Mouse (Mus musculus): ENCODE data around the gene Hsdl2. TPM values are rescaled to one million over a fixed set of nuclear protein-coding genes. Genes with fewer than 3 reads are reported as not detected.

The Hsdl2 gene
- polyA plus RNA-seq, 1 experiment from 2014 or later, result 17.5 TPM

DNA sequence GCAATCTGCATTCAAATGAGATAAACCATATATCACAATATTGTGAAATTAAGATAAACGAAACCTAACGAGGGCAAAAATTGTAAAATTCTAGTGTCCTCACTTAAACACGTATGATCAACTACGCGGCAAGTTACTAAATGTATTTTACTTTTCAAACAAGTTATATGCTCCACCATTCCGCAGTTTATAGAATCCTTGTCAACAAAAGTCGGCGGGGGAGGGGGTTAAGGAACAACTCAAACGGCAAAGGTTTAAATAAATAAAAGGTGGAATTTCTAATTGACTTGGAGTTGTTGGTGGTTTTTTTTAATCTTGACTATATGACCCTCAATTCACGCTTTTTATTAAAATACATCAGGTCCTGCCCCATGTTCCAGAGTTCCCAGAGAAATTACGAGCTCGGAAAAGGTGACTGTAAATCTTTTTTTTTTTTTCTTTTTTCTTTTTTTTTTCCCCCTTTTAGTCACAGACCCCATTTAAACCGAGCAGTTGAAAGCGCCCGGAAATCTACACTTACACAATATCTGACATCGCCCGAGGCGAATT, 33.3 kb upstream of the Hsdl2 start:
- no peak for ATAC-seq (replicated peaks; ENCODE audit: low FRiP score, low TSS enrichment, low read depth)
- H3K4me1 ChIP-seq (replicated peaks; ENCODE audit: control insufficient read depth, insufficient read depth, low read length), result peaks cover 16% of the 10 kb centered on the region
- H3K36me3 ChIP-seq (ENCODE audit: control insufficient read depth, insufficient read depth, low read length), result no peaks in the 10 kb centered on the region
- H3K4me3 ChIP-seq (ENCODE audit: low read depth, low read length), result peak overlapping the region; percentile 88
- no peak for DNase-seq (ENCODE audit: low spot score)
- no peaks in the 10 kb centered on the region for H3K27me3 ChIP-seq (replicated peaks; ENCODE audit: control insufficient read depth, insufficient read depth, low read length)
- H3K9ac ChIP-seq (ENCODE audit: low read length), result peak overlapping the region; percentile 94
- H3K4me2 ChIP-seq (ENCODE audit: low read length), result peak overlapping the region; percentile 94
- 3% methylated on average over 18 of the region's 18 CpGs for WGBS
- H3K27ac ChIP-seq (ENCODE audit: low read depth), result peak overlapping the region; percentile 96
- H3K9me3 ChIP-seq (ENCODE audit: control insufficient read depth, low read length), result no peaks in the 10 kb centered on the region

DNA sequence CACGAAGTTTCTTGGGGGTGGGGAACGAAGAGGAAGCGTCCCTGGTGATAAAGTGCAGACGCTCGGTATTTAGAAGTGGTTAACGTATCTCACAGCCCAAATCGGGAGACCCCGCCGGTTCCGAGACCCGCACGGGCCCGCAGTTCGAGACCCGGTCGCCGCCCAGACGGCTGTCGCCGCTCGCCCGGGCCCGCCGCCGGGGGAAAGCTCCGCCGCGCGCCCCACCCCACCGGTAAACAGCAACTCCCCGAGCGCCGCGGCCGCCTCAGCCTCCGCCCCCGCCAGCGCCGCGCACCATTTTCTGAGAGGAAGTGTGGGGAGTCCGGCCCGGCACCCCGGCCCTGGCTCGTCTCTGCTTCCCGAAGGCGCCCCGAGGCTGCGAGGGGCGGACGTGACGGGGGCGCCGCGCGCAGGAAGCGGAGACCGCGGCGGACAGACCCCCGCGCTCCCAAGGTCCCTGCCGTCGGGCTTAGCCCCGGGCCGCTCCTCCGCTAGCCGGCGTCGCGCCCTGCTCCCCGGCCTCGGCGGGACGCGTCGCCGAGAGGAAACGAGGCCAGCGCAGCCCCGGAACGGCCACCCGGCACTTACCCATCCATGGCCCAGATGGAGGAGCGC, 32.7 kb upstream of the Hsdl2 start:
- DNase-seq (ENCODE audit: low spot score) (peak; percentile 88), ATAC-seq (replicated peaks; ENCODE audit: low FRiP score, low TSS enrichment, low read depth) (peak; percentile 73)
- Histone ChIP-seq H3K9me3 (ENCODE audit: control insufficient read depth, low read length) (no peaks in the 10 kb centered on the region), H3K9ac (ENCODE audit: low read length) (peak overlapping the region; percentile 94), H3K4me1 (replicated peaks; ENCODE audit: control insufficient read depth, insufficient read depth, low read length) (peaks cover 16% of the 10 kb centered on the region), H3K27me3 (replicated peaks; ENCODE audit: control insufficient read depth, insufficient read depth, low read length) (no peaks in the 10 kb centered on the region), H3K4me2 (ENCODE audit: low read length) (peak overlapping the region; percentile 94), H3K27ac (ENCODE audit: low read depth) (peak overlapping the region; percentile 96), H3K4me3 (ENCODE audit: low read depth, low read length) (peak overlapping the region; percentile 88), H3K36me3 (ENCODE audit: control insufficient read depth, insufficient read depth, low read length) (no peaks in the 10 kb centered on the region)
- WGBS, result under 1% methylated on average over 70 of the region's 83 CpGs

DNA sequence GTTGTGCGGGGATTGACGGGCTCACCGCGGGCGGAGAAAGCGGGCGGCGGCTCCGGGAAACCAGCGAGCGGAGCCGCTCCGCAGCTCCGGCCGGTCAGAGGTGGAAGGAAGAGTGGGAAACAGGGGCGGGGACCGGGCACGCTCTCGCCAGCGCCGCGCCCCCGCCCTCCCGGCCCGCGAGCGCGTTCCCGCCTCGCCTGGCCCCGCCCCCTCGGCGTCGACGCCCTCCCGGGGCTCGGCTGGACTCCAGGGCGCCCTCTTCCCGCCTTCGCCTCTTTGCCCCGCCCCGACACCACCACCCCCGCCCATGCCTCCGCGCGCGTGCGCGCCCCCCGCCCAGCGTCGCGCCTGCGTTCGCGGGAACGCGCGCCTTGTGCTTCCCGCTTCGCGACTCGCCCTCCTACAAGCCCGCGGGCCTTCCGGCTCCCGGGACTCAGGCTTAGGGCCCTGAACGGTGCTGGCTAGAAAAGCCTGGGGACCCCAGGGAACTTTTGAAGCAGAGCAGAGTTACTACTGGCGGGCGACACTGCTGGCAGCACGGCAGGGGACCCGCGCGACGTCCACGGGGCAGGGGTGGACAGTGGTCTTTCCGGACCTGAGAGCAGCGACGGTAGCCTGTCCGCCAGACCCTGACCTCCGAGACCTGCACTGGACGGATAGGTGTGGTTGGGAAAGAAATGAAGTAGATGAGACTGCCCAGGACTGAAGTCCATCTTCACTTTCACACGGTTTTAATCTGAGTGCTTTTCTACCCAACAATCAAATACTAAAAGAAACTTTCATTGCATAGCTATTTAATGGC, 32.0 kb upstream of the Hsdl2 start, which contains the start of gene Ptbp3:
Ptbp3 (minus strand) TSS at position 190 of the 802 bp plus-strand sequence.
- DNase-seq (ENCODE audit: low spot score) (peak; percentile 95), ATAC-seq (replicated peaks; ENCODE audit: low FRiP score, low TSS enrichment, low read depth) (peak; percentile 91)
- Histone ChIP-seq H3K9me3 (ENCODE audit: control insufficient read depth, low read length) (no peaks in the 10 kb centered on the region), H3K27me3 (replicated peaks; ENCODE audit: control insufficient read depth, insufficient read depth, low read length) (no peaks in the 10 kb centered on the region), H3K4me3 (ENCODE audit: low read depth, low read length) (peak within 1 kb of the TSS; percentile 88), H3K27ac (ENCODE audit: low read depth) (peak within 1 kb of the TSS; percentile 96), H3K4me1 (replicated peaks; ENCODE audit: control insufficient read depth, insufficient read depth, low read length) (peaks cover 16% of the 10 kb centered on the region), H3K4me2 (ENCODE audit: low read length) (peak within 1 kb of the TSS; percentile 94), H3K9ac (ENCODE audit: low read length) (peak within 1 kb of the TSS; percentile 94), H3K36me3 (ENCODE audit: control insufficient read depth, insufficient read depth, low read length) (no peaks in the 10 kb centered on the region)
- WGBS, result under 1% methylated on average over 67 of the region's 83 CpGs

DNA sequence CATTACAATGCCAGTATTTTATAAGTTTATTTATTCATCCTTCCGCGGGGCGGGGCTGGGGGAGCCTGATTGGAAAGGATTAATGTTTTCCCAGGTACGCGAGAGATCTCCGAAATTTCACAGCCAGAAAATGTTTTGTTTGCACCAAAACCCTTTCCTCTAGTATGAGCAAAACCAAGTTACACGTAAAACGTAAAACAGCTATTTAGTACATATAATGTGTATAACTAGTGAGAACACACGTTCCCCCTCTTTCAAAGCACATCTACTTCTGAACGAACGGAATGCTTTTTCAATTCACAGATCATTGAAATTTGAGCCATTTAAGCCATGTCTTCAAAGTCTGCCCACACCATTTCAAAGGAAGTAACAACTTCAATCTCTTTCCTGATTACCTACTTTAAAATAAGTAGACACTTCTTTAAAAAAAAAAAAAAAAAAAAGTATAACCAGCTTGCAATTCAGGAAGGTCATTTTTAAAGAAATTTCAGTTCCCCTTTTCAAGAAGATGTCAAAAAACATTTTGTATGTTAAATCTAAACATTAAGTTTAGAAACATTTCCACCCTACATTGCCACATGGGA, 31.3 kb upstream of the Hsdl2 start:
- peak overlapping the region; percentile 94 for H3K4me2 ChIP-seq (ENCODE audit: low read length)
- no peak for ATAC-seq (replicated peaks; ENCODE audit: low FRiP score, low TSS enrichment, low read depth)
- H3K27ac ChIP-seq (ENCODE audit: low read depth), result peak overlapping the region; percentile 94
- no peak for DNase-seq (ENCODE audit: low spot score)
- WGBS, result 13% methylated on average over 11 of the region's 11 CpGs
- H3K4me1 ChIP-seq (replicated peaks; ENCODE audit: control insufficient read depth, insufficient read depth, low read length), result peaks cover 16% of the 10 kb centered on the region
- no peaks in the 10 kb centered on the region for H3K36me3 ChIP-seq (ENCODE audit: control insufficient read depth, insufficient read depth, low read length)
- H3K9ac ChIP-seq (ENCODE audit: low read length), result peak overlapping the region; percentile 88
- H3K4me3 ChIP-seq (ENCODE audit: low read depth, low read length), result peak overlapping the region; percentile 88
- no peaks in the 10 kb centered on the region for H3K9me3 ChIP-seq (ENCODE audit: control insufficient read depth, low read length)
- no peaks in the 10 kb centered on the region for H3K27me3 ChIP-seq (replicated peaks; ENCODE audit: control insufficient read depth, insufficient read depth, low read length)

DNA sequence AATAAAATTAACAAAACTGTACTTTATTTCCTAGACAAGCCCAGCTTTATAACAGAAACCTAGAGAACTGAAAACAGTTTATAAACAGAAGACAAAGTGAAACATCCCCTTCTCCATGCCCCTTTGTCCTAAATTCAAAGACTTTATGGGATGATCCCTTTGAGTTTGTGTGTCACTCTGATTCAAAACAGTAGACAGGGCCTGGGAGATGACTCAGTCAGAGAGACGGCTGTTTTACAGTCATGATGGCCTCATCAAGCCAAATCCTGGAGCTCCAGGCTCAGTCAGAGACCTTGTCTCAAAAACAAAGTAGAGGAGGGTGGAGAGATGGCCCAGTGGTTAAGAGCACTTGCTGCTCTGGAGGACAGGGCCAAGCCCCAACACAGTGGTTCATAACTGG, 29.5 kb upstream of the Hsdl2 start:
- Histone ChIP-seq H3K36me3 (ENCODE audit: control insufficient read depth, insufficient read depth, low read length) (no peaks in the 10 kb centered on the region), H3K4me1 (replicated peaks; ENCODE audit: control insufficient read depth, insufficient read depth, low read length) (peaks cover 12% of the 10 kb centered on the region), H3K4me3 (ENCODE audit: low read depth, low read length) (no peak overlapping the region), H3K9me3 (ENCODE audit: control insufficient read depth, low read length) (no peaks in the 10 kb centered on the region), H3K27ac (ENCODE audit: low read depth) (0 out of 2 replicates have a peak overlapping the region, but pooled peaks have one; percentile 5), H3K4me2 (ENCODE audit: low read length) (no peak overlapping the region), H3K27me3 (replicated peaks; ENCODE audit: control insufficient read depth, insufficient read depth, low read length) (no peaks in the 10 kb centered on the region), H3K9ac (ENCODE audit: low read length) (no peak overlapping the region)
- DNase-seq (ENCODE audit: low spot score), result no peak
- ATAC-seq (replicated peaks; ENCODE audit: low FRiP score, low TSS enrichment, low read depth), result no peak
- WGBS, result 80% methylated on average over 1 of the region's 1 CpGs

DNA sequence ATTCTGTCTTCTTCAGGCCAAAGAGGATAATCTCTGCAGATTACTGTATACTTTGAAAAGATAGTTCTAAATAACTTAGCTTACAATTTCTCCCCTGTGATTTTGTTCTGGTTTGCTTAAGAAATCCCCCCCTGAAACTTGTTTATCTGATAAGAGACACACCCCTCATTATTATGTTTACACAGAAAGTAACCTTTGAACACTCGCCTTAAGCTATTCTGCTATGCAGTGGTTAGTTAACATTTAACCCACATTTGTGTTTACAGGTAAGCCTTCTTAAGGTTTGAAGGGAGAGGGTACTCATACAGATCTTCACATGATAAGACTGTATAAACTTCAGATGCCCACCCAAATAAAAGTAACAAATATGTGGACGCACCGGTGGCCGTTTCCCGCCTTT, 28.5 kb upstream of the Hsdl2 start:
- Histone ChIP-seq H3K4me1 (replicated peaks; ENCODE audit: control insufficient read depth, insufficient read depth, low read length) (peaks cover 4% of the 10 kb centered on the region), H3K4me2 (ENCODE audit: low read length) (no peak overlapping the region; the same call in 1 of the 2 replicates)

DNA sequence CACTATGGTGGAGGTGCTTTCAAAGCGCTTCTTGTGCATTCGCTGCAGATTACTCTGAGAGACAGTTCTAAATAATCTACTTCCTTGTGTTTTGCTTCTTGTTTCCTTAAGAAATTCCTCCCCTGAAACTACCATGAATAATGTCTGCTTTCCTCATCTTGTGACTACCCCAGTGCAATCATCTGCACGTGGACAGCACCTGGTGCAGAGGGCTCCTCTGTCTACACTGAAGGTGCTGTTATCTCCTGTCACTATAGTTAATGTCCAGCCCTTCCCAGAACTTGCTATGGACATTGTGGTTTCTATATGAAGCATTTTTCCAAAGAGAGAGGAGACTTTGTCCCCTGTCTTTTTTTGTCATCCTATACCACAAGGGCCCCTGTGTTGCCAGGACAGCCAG, 27.8 kb upstream of the Hsdl2 start:
- H3K4me2 ChIP-seq (ENCODE audit: low read length), result no peak overlapping the region
- WGBS, result 46% methylated on average over 3 of the region's 3 CpGs
- DNase-seq (ENCODE audit: low spot score) (no peak), ATAC-seq (replicated peaks; ENCODE audit: low FRiP score, low TSS enrichment, low read depth) (no peak)
- H3K9ac ChIP-seq (ENCODE audit: low read length), result no peak overlapping the region
- H3K4me3 ChIP-seq (ENCODE audit: low read depth, low read length), result no peak overlapping the region
- no peaks in the 10 kb centered on the region for H3K9me3 ChIP-seq (ENCODE audit: control insufficient read depth, low read length)
- H3K4me1 ChIP-seq (replicated peaks; ENCODE audit: control insufficient read depth, insufficient read depth, low read length), result peaks cover 3% of the 10 kb centered on the region
- peak overlapping the region; percentile 78 for H3K27ac ChIP-seq (ENCODE audit: low read depth)
- H3K27me3 ChIP-seq (replicated peaks; ENCODE audit: control insufficient read depth, insufficient read depth, low read length), result no peaks in the 10 kb centered on the region
- H3K36me3 ChIP-seq (ENCODE audit: control insufficient read depth, insufficient read depth, low read length), result no peaks in the 10 kb centered on the region

More for the DNA sequence above, 28.5 kb upstream of the Hsdl2 start:
- Histone ChIP-seq H3K9me3 (ENCODE audit: control insufficient read depth, low read length) (no peaks in the 10 kb centered on the region), H3K36me3 (ENCODE audit: control insufficient read depth, insufficient read depth, low read length) (no peaks in the 10 kb centered on the region), H3K4me3 (ENCODE audit: low read depth, low read length) (no peak overlapping the region), H3K27me3 (replicated peaks; ENCODE audit: control insufficient read depth, insufficient read depth, low read length) (no peaks in the 10 kb centered on the region), H3K27ac (ENCODE audit: low read depth) (peak overlapping the region; percentile 78), H3K9ac (ENCODE audit: low read length) (no peak overlapping the region)
- DNase-seq (ENCODE audit: low spot score) (no peak), ATAC-seq (replicated peaks; ENCODE audit: low FRiP score, low TSS enrichment, low read depth) (no peak)
- WGBS, result 65% methylated on average over 5 of the region's 5 CpGs

DNA sequence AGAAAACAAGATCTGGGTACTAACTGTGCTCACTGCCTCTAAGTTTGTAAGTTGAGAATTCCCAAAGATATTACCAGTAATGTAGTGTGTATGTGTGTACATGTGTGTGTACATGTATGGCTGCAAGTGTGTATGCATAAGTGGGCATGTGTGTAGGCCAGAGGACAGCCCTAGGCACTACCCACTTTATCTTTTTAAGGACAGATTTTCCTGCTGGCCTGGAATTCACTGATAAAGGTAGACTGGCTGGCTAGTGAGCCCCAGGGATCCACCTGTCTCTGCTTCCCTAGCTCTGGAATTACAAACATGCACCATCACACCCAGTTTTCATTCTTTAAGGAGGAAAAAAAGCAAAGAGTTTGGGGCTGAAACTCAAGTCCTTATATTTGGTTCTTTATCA, 26.2 kb upstream of the Hsdl2 start:
- DNase-seq (ENCODE audit: low spot score) (no peak), ATAC-seq (replicated peaks; ENCODE audit: low FRiP score, low TSS enrichment, low read depth) (no peak)
- H3K4me2 ChIP-seq (ENCODE audit: low read length), result no peak overlapping the region
- H3K36me3 ChIP-seq (ENCODE audit: control insufficient read depth, insufficient read depth, low read length), result no peaks in the 10 kb centered on the region
- H3K27me3 ChIP-seq (replicated peaks; ENCODE audit: control insufficient read depth, insufficient read depth, low read length), result no peaks in the 10 kb centered on the region
- H3K4me3 ChIP-seq (ENCODE audit: low read depth, low read length), result no peak overlapping the region
- no peaks in the 10 kb centered on the region for H3K4me1 ChIP-seq (replicated peaks; ENCODE audit: control insufficient read depth, insufficient read depth, low read length)
- H3K9me3 ChIP-seq (ENCODE audit: control insufficient read depth, low read length), result no peaks in the 10 kb centered on the region
- H3K9ac ChIP-seq (ENCODE audit: low read length), result no peak overlapping the region
- H3K27ac ChIP-seq (ENCODE audit: low read depth), result no peak overlapping the region

Data from intestine, embryonic 14.5 days (tissue).